ENCODE assay signal across 22 mouse cellular contexts in genomic region chr2:35747371-35748035, GRCm38 (mm10).
DNase-seq lines count a peak whose midpoint lies in the region; ATAC-seq lines count a peak whose summit lies in the region.
"Had no signal": no experiment of that assay in that cellular context is flagged by ENCODE, and none has a peak within 500 bp of the region (broad histone marks: within the 10 kb centered on the region; RNA-seq: fewer than 3 reads in every experiment).

No protein-coding gene starts in this region.

- H3K27ac ChIP-seq in limb, embryonic 12.5 days = peak overlapping the region; percentile 69
- H3K27ac ChIP-seq in limb, embryonic 10.5 days = no peak overlapping the region; the same call in 1 of the 2 replicates
- no peak overlapping the region; the same call in 1 of the 2 replicates for H3K27ac ChIP-seq in neural tube, embryonic 15.5 days (replicated peaks)
- H3K27ac ChIP-seq: embryonic facial prominence, embryonic 12.5 days; gastrocnemius, adult 2 months; heart, embryonic 13.5 days; liver, embryonic 12.5 days; lung, embryonic 15.5 days; macrophage; midbrain, embryonic 12.5 days had no signal

- no peaks in the 10 kb centered on the region for H3K36me3 ChIP-seq in limb, embryonic 12.5 days
- no peaks in the 10 kb centered on the region for H3K36me3 ChIP-seq in limb, embryonic 10.5 days
- H3K36me3 ChIP-seq in neural tube, embryonic 15.5 days = no peaks in the 10 kb centered on the region
- H3K36me3 ChIP-seq: embryonic facial prominence, embryonic 12.5 days; G1E; heart, embryonic 13.5 days; liver, embryonic 12.5 days; lung, embryonic 15.5 days; midbrain, embryonic 12.5 days had no signal

- DNase-seq in cerebellum, adult 11 months = peak; percentile 52
- no peak for DNase-seq in cerebellum, postnatal 4 days (ENCODE audit: low spot score in 2 of 2)
- no peak for DNase-seq in limb, embryonic 10.5 days (ENCODE audit: low spot score)
- peak; percentile 69 to 81 for DNase-seq in cerebellum, postnatal 14 days
- no peak for DNase-seq in urinary bladder, postnatal 36 days (ENCODE audit: low spot score in 2 of 2)
- no peak for DNase-seq in kidney, adult 8-10 months
- DNase-seq: gastrocnemius, adult 2 months; heart, adult 11 months; heart, postnatal 36 days; kidney, adult 9 months; kidney, postnatal 36 days; thymus, adult 18-20 months had no signal

- no peak overlapping the region for H3K4me3 ChIP-seq in limb, embryonic 12.5 days (replicated peaks)
- H3K4me3 ChIP-seq in limb, embryonic 10.5 days = no peak overlapping the region
- H3K4me3 ChIP-seq in neural tube, embryonic 15.5 days (replicated peaks) = no peak overlapping the region
- H3K4me3 ChIP-seq: embryonic facial prominence, embryonic 12.5 days; gastrocnemius, adult 2 months; heart, embryonic 13.5 days; liver, embryonic 12.5 days; lung, embryonic 15.5 days; midbrain, embryonic 12.5 days had no signal

- peaks cover 41% of the 10 kb centered on the region for H3K4me1 ChIP-seq in limb, embryonic 12.5 days (replicated peaks)
- peaks cover 26% of the 10 kb centered on the region for H3K4me1 ChIP-seq in limb, embryonic 10.5 days
- peaks cover 17% of the 10 kb centered on the region for H3K4me1 ChIP-seq in neural tube, embryonic 15.5 days
- H3K4me1 ChIP-seq: liver, embryonic 12.5 days had no signal

- no peaks in the 10 kb centered on the region for H3K9me3 ChIP-seq in limb, embryonic 12.5 days
- no peaks in the 10 kb centered on the region for H3K9me3 ChIP-seq in limb, embryonic 10.5 days (replicated peaks)
- no peaks in the 10 kb centered on the region for H3K9me3 ChIP-seq in neural tube, embryonic 15.5 days (replicated peaks)
- H3K9me3 ChIP-seq: embryonic facial prominence, embryonic 12.5 days; G1E; heart, embryonic 13.5 days; liver, embryonic 12.5 days; lung, embryonic 15.5 days; midbrain, embryonic 12.5 days had no signal

- H3K27me3 ChIP-seq in limb, embryonic 12.5 days = no peaks in the 10 kb centered on the region
- no peaks in the 10 kb centered on the region for H3K27me3 ChIP-seq in limb, embryonic 10.5 days (ENCODE audit: low read depth, poor library complexity, severe bottlenecking)
- no peaks in the 10 kb centered on the region for H3K27me3 ChIP-seq in neural tube, embryonic 15.5 days (replicated peaks)
- H3K27me3 ChIP-seq: embryonic facial prominence, embryonic 12.5 days; lung, embryonic 15.5 days; midbrain, embryonic 12.5 days had no signal

- no peak; the same call in 1 of the 2 replicates for ATAC-seq in limb, embryonic 12.5 days (ENCODE audit: insufficient number of reproducible peaks, insufficient read depth, low FRiP score, low TSS enrichment, low read depth)
- ATAC-seq in neural tube, embryonic 15.5 days (ENCODE audit: low FRiP score) = peak; percentile 33; the same call in 1 of the 2 replicates
- ATAC-seq: CD4-positive, CD25-positive, alpha-beta regulatory T cell, adult 4 months; liver, embryonic 12.5 days had no signal

- H3K4me2 ChIP-seq in limb, embryonic 12.5 days = peak overlapping the region; percentile 17; the same call in 1 of the 2 replicates
- no peak overlapping the region for H3K4me2 ChIP-seq in neural tube, embryonic 15.5 days
- H3K4me2 ChIP-seq: embryonic facial prominence, embryonic 12.5 days; heart, embryonic 13.5 days; liver, embryonic 12.5 days; lung, embryonic 15.5 days; midbrain, embryonic 12.5 days had no signal

- 54% methylated on average over 12 of the region's 12 CpGs for WGBS in limb, embryonic 12.5 days
- WGBS in limb, embryonic 10.5 days = 75% methylated on average over 12 of the region's 12 CpGs
- WGBS in neural tube, embryonic 15.5 days = 59% methylated on average over 12 of the region's 12 CpGs

- no peak overlapping the region for H3K9ac ChIP-seq in limb, embryonic 12.5 days (replicated peaks)
- H3K9ac ChIP-seq in neural tube, embryonic 15.5 days (replicated peaks) = no peak overlapping the region
- H3K9ac ChIP-seq: embryonic facial prominence, embryonic 12.5 days; heart, embryonic 13.5 days; liver, embryonic 12.5 days; lung, embryonic 15.5 days; midbrain, embryonic 12.5 days had no signal

Comparison
In these comparisons a context has a peak if more than half of its experiments do, and no peak if none do; other contexts are left out.
1. DNase-seq: peak in cerebellum, adult 11 months (single experiment) and cerebellum, postnatal 14 days (2 of 2); none in cerebellum, postnatal 4 days (0 of 2), limb, embryonic 10.5 days (single experiment), urinary bladder, postnatal 36 days (0 of 2) and kidney, adult 8-10 months (0 of 2).